In the genomic region with DNA sequence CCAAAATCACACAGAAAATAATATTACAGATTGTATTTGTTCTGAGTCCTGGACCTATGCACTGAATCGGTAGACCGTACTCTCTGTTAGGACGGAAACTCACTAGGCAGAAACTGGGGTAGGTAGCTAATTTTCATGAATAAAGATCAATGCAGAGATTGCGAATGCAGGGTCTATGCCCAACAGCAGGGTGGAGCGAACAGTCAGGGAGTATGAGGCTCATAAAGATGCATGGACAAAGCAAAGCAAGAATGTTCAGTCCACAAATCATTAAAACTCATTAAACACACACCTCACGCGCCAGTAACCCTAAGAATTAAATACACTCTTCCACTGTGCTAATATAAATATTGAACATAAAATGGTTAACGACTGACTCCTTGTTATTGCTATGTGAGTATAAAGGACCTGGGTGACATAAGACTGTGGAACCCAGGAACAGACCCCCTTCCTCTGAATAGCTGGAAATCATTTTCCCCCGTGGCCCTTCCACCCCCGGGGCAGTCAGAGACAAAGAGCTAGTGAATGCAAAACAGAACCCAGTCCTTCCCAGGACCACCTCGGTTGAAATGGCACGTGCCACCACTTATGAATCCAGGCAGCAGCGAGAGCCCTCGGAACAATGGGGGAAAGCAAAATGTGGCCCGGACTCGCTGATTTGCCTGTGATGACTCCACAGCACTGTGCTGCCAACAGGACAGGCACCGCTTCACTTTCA, we compare ENCODE assay signal across 9 mouse cellular contexts.
DNase-seq lines count a peak whose midpoint lies in the region; ATAC-seq and TF ChIP-seq lines count a peak whose summit lies in the region.
"Had no signal": no experiment of that assay in that cellular context is flagged by ENCODE, and none has a peak within 500 bp of the region (broad histone marks: within the 10 kb centered on the region; RNA-seq: fewer than 3 reads in every experiment).

No protein-coding gene starts in this region.

- H3K4me2 ChIP-seq in kidney, postnatal 0 days (ENCODE audit: low read length): peak overlapping the region; percentile 3; the same call in 1 of the 2 replicates
- peak overlapping the region; percentile 19; the same call in 1 of the 2 replicates for H3K4me2 ChIP-seq in hindbrain, postnatal 0 days (ENCODE audit: low read depth, low read length)
- peak overlapping the region; percentile 19; the same call in 1 of the 2 replicates for H3K4me2 ChIP-seq in neural tube, embryonic 12.5 days (replicated peaks)

- no peak overlapping the region for H3K27ac ChIP-seq in kidney, postnatal 0 days
- peak overlapping the region; percentile 44; the same call in 1 of the 2 replicates for H3K27ac ChIP-seq in forebrain, embryonic 10.5 days
- H3K27ac ChIP-seq in hindbrain, postnatal 0 days: no peak overlapping the region
- H3K27ac ChIP-seq in neural tube, embryonic 12.5 days: 0 out of 2 replicates have a peak overlapping the region, but pooled peaks have one; percentile 23

- no peaks in the 10 kb centered on the region for H3K36me3 ChIP-seq in kidney, postnatal 0 days (ENCODE audit: insufficient read depth, low read length)
- no peaks in the 10 kb centered on the region for H3K36me3 ChIP-seq in forebrain, embryonic 10.5 days (replicated peaks)
- H3K36me3 ChIP-seq in hindbrain, postnatal 0 days (ENCODE audit: insufficient read depth, low read length): no peaks in the 10 kb centered on the region
- no peaks in the 10 kb centered on the region for H3K36me3 ChIP-seq in neural tube, embryonic 12.5 days

- H3K9ac ChIP-seq in kidney, postnatal 0 days (ENCODE audit: low read depth, low read length): no peak overlapping the region
- no peak overlapping the region for H3K9ac ChIP-seq in hindbrain, postnatal 0 days (replicated peaks; ENCODE audit: low read length)
- H3K9ac ChIP-seq in neural tube, embryonic 12.5 days: no peak overlapping the region

- peak; percentile 54 for DNase-seq in kidney, postnatal 0 days (ENCODE audit: low spot score)
- DNase-seq in kidney, postnatal 25 days: no peak
- peak; percentile 76 for DNase-seq in forebrain, embryonic 10.5 days (ENCODE audit: extremely low spot score, low spot score)
- DNase-seq in hindbrain, postnatal 0 days (ENCODE audit: low spot score): peak; percentile 74
- no peak for DNase-seq in right cerebral cortex, postnatal 4 days
- no peak for DNase-seq in frontal cortex, adult 2 months (ENCODE audit: extremely low spot score in 1 of 2, low spot score in 1 of 2)

- ATAC-seq in kidney, postnatal 0 days (replicated peaks; ENCODE audit: low FRiP score, low read depth): peak; percentile 41
- ATAC-seq in hindbrain, postnatal 0 days: peak; percentile 83
- peak; percentile 81 for ATAC-seq in neural tube, embryonic 12.5 days (ENCODE audit: low FRiP score, low read depth)
- ATAC-seq in erythroid progenitor cell, adult 5-6 weeks (replicated peaks; ENCODE audit: low FRiP score, poor library complexity, severe bottlenecking): no peak

- H3K9me3 ChIP-seq in kidney, postnatal 0 days (replicated peaks; ENCODE audit: low read length): no peaks in the 10 kb centered on the region
- H3K9me3 ChIP-seq in forebrain, embryonic 10.5 days: no peaks in the 10 kb centered on the region
- no peaks in the 10 kb centered on the region for H3K9me3 ChIP-seq in hindbrain, postnatal 0 days (ENCODE audit: low read length)
- no peaks in the 10 kb centered on the region for H3K9me3 ChIP-seq in neural tube, embryonic 12.5 days
- H3K9me3 ChIP-seq: G1E had no signal

- TF ChIP-seq CTCF in kidney, postnatal 0 days (IDR thresholded peaks at IDR 0.05; ENCODE audit: low read depth): no peak
- TF ChIP-seq CTCF in hindbrain, postnatal 0 days (IDR thresholded peaks at IDR 0.05; ENCODE audit: low read depth): no peak

- H3K4me3 ChIP-seq in kidney, postnatal 0 days (replicated peaks; ENCODE audit: low read depth, low read length): no peak overlapping the region
- H3K4me3 ChIP-seq in forebrain, embryonic 10.5 days: no peak overlapping the region
- no peak overlapping the region for H3K4me3 ChIP-seq in hindbrain, postnatal 0 days (ENCODE audit: low read length)
- H3K4me3 ChIP-seq in neural tube, embryonic 12.5 days: no peak overlapping the region

- WGBS in kidney, postnatal 0 days: 35% methylated on average over 17 of the region's 17 CpGs
- WGBS in forebrain, embryonic 10.5 days: 41% methylated on average over 17 of the region's 17 CpGs
- WGBS in hindbrain, postnatal 0 days: 26% methylated on average over 17 of the region's 17 CpGs
- WGBS in neural tube, embryonic 12.5 days: 27% methylated on average over 17 of the region's 17 CpGs

- H3K27me3 ChIP-seq in kidney, postnatal 0 days (ENCODE audit: insufficient read depth, low read length): no peaks in the 10 kb centered on the region
- H3K27me3 ChIP-seq in forebrain, embryonic 10.5 days (ENCODE audit: poor library complexity, severe bottlenecking): peaks cover 54% of the 10 kb centered on the region
- H3K27me3 ChIP-seq in hindbrain, postnatal 0 days (ENCODE audit: insufficient read depth, low read length): no peaks in the 10 kb centered on the region
- no peaks in the 10 kb centered on the region; the same call in 1 of the 2 replicates for H3K27me3 ChIP-seq in neural tube, embryonic 12.5 days (replicated peaks)

- H3K4me1 ChIP-seq in kidney, postnatal 0 days (replicated peaks; ENCODE audit: insufficient read depth, low read length): no peaks in the 10 kb centered on the region
- peaks cover 21% of the 10 kb centered on the region for H3K4me1 ChIP-seq in forebrain, embryonic 10.5 days
- no peaks in the 10 kb centered on the region; the same call in none of the 2 replicates for H3K4me1 ChIP-seq in hindbrain, postnatal 0 days (ENCODE audit: insufficient read depth, low read length)
- peaks cover 16% of the 10 kb centered on the region for H3K4me1 ChIP-seq in neural tube, embryonic 12.5 days

Comparison
In these comparisons a context has a peak if more than half of its experiments do, and no peak if none do; other contexts are left out.
1. DNase-seq: peak in kidney, postnatal 0 days (single experiment), forebrain, embryonic 10.5 days (single experiment) and hindbrain, postnatal 0 days (single experiment); none in kidney, postnatal 25 days (0 of 2), right cerebral cortex, postnatal 4 days (single experiment) and frontal cortex, adult 2 months (0 of 2).
2. H3K27ac ChIP-seq: peak in forebrain, embryonic 10.5 days (single experiment) and neural tube, embryonic 12.5 days (single experiment); none in kidney, postnatal 0 days (single experiment) and hindbrain, postnatal 0 days (single experiment).
3. Peak in every context shown above with its lines, with median percentiles within 50 percentile points of each other: H3K4me2 ChIP-seq.